Mouse (Mus musculus) cerebellum, postnatal 4 days (tissue): ENCODE measurements around the gene B3gnt2.

Experiments
- DNase-seq, 2 experiments: peaks; one replicate each; pipeline ENCODE4 v3.0.0; 2022; ENCODE audit warnings: low spot score in 2 of 2, mixed read lengths in 1 of 2

Gene B3gnt2

GRCm38 (mm10) chr11:22860335-22861227 lies at the start of gene B3gnt2:
B3gnt2 (minus strand) TSS chr11:22860961.
- no peak for DNase-seq

GRCm38 (mm10) chr11:22906453-22906865 lies 45.7 kb upstream of the B3gnt2 start:
- no peak for DNase-seq

GRCm38 (mm10) chr11:22902923-22903322 lies 42.2 kb upstream of the B3gnt2 start:
- DNase-seq = no peak

DNA sequence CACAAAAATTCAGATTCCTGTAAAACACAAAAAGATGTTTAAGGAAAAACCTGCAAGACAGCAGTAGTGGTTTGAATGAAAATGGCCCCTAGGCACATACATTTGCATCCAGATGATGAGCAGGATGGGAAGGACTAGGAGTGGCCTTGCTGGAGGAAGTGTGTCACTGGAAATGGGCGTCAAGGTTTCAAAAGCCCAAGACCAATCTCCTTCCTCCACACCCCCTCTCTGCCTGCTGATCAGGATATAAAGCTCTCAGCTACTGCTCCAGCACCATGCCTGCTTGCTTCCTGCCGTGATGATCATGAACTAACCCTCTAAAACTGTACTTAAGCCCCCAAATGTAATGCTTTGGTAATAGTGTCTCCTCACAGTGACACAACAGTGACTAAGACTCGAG lies 39.3 kb upstream of the B3gnt2 start:
- DNase-seq = no peak

- no peak for DNase-seq
Measured at GRCm38 (mm10) chr11:22897642-22898041, 36.9 kb upstream of the B3gnt2 start.

GRCm38 (mm10) chr11:22897127-22897526 lies 36.4 kb upstream of the B3gnt2 start:
- no peak for DNase-seq

GRCm38 (mm10) chr11:22893075-22893474 lies 32.3 kb upstream of the B3gnt2 start:
- DNase-seq = no peak

- DNase-seq = no peak
Measured at GRCm38 (mm10) chr11:22892466-22892865, 31.7 kb upstream of the B3gnt2 start.

- no peak for DNase-seq
Measured at GRCm38 (mm10) chr11:22891876-22892275, 31.1 kb upstream of the B3gnt2 start.

- no peak for DNase-seq
Measured at GRCm38 (mm10) chr11:22891242-22891641, 30.5 kb upstream of the B3gnt2 start.

DNA sequence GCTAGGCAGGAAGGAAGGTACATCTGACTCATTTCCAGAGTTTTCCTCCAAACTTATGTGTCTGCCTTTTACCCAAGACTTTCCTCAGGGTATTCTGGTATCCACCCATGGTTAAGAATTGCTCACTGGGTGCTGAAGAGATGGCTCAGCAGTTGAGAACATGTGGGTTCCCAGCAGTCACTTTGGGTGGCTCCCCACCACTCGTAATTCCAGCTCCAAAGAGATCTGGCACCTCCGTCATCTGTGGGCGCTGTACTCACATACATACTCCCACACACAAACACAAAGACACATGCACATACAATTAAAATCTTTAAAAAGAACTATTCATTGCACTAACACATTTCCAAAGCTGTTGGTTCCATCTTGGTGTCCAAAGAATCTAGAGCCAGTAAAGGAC lies 28.5 kb upstream of the B3gnt2 start:
- DNase-seq = no peak

DNA sequence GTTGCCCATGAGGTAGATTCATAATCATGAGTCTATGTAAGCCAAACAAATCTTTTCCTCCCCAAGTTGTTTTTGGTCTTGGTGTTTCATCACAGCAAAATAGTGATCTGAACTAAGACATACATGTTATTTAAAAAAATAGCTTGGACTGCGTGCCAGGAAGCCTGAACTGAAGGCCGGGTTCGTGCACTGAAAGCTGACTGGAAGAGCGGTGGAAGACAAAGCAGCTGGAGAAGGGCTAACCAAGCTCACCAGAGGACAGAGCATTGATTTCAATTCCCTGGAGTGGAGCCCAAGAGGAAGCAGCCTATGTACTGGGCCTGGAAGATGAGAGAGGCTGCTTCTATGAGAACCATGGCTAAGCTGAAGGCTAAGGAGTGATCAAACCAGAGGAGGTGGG lies 26.2 kb upstream of the B3gnt2 start:
- no peak for DNase-seq

GRCm38 (mm10) chr11:22885350-22885749 lies 24.6 kb upstream of the B3gnt2 start:
- DNase-seq = no peak

- no peak for DNase-seq
Measured at GRCm38 (mm10) chr11:22883676-22884075, 22.9 kb upstream of the B3gnt2 start.

DNA sequence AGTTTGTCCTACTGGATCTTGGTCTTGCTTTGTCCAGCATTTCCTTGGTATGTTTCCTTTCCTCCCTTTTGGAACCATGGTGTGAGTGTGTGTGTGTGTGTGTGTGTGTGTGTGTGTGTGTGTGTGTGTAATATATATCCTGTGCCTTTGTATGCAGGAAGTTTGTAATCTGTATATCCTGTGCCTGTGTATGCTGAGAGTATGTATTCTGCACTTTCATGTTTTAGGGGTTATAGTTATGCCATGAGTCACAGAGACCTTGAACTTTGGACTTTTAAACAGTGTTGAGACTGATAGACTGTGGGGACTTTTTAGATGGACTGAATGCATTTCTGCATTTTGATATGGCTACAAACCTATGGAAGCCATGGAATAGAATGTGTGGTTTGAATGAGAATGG lies 22.2 kb upstream of the B3gnt2 start:
- no peak for DNase-seq

- no peak for DNase-seq
Measured at GRCm38 (mm10) chr11:22880383-22881172, 19.8 kb upstream of the B3gnt2 start.

DNA sequence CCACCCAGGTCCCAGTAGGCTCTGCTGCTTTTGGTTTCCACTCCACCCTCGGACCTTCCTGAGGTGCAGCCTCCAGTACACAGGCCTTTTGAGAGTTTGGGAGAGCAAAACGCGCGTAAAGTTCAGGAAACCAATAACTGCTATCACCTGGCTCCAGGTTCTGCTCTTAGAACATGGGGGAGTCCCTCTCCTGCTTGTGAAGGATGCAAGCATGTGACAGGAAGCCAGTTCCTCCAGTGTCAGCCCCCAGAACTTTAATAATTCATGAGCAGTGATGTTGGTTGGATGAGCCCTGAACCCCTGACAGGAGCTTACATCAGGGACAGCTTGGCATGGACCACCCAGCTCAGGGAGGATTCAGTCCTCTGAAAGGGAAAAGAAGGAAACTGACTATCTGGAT lies 18.9 kb upstream of the B3gnt2 start:
- DNase-seq = no peak

GRCm38 (mm10) chr11:22876680-22877330 lies 16.0 kb upstream of the B3gnt2 start:
- no peak for DNase-seq

DNA sequence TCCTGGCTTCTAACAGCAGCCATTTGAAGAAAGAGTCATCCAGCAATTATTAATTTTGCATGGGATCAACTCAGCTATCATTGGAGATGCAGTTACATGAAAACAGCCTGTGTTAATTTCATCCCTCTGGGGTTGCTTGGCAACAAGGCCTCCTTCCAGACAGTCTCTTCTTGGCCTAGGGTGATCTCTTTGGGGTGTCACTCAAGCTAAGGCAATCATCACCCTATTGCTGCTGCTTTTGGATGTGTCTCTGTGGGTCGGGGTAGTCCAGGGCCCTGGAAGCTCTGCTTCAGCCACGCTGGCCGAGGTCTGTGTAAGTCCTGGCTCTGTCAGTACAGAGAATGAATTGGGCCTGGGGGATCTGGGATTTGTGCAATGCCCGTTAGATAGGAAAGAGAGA lies 14.5 kb upstream of the B3gnt2 start:
- DNase-seq = no peak

- no peak for DNase-seq
Measured at GRCm38 (mm10) chr11:22874747-22875146, 14.0 kb upstream of the B3gnt2 start.

- no peak for DNase-seq
Measured at GRCm38 (mm10) chr11:22873383-22873782, 12.6 kb upstream of the B3gnt2 start.

GRCm38 (mm10) chr11:22872307-22872680 lies 11.5 kb upstream of the B3gnt2 start:
- no peak for DNase-seq
